Mouse (Mus musculus) CD4-positive helper T cell, adult 2 months (primary cell): ENCODE data around the gene Uap1.
A peak's percentile ranks its signal among the peaks of the same experiment; 100 is the strongest.

ENCODE experiments used
- DNase-seq: peaks from one replicate; pipeline ENCODE4 v3.0.0-alpha.2; 2012; ENCODE audit warnings: low read depth, missing footprints, low spot score

Uap1 gene

DNA sequence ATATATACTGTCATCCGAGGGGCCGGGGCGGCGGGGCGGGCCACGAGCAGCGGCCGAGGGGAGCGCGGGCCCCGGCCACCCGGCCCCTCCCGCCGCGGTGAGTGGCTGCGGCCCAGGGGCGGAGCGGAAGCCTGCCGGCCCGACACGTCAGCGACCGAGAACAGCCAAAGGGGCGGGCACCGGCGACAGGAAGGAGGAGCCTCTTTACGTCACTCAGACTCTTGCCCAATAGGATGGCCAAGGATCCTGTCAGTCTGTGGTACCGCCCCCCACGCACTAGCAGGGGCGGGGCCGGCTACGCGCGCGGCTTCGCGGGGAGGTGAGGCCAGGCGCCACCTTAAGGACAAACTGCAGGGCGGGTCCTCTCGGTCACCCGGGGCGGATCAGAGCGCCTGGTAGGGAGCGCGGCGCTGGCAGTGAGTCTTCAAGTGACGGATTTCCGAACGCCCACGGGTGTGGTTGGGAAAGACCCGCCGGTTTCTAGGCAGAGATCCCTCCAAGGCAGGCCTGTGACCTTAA, at the start of gene Uap1:
Gene Uap1, minus strand, starts transcription at position 144 of the 519 bp plus-strand sequence.
- peak; percentile 100 for DNase-seq

DNA sequence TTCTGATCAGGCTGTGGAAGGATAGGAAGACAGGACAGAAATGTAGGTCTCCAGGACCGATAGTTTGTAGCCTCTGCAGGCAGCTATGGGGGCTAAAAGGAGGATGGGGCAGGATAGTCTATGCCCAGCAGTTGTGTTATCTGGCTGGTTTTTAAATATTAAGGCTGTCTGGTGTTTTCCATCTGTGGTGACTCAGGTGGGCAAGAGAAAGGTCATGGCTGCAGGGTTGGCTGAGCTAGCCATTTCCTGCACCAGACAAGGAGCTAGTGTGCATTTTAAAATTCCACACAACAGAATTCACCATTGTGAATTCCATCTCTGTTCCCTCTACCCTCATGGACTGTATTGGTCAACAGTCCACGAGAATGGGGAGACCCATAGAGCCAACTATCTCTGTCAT, 48.5 kb upstream of the Uap1 start:
- DNase-seq, result no peak

DNA sequence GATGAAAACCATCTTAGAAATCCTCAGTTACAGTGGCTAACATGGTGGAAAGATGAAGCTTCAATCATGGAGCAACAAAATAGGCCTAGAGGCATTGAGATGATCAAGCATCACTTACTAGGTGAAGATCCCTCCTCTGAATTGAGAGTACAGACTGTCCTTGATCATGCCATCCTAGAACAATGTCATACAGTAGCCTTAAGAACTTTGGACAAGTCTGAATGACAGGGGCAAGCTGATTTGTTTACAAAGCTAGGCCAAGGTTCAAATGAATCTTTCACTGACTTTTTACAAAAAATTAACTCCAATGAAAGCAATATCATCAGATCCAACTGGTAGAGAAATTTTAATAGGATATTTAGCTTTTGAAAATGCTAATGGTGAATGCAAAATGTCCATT, 45.6 kb upstream of the Uap1 start:
- DNase-seq, result no peak

DNA sequence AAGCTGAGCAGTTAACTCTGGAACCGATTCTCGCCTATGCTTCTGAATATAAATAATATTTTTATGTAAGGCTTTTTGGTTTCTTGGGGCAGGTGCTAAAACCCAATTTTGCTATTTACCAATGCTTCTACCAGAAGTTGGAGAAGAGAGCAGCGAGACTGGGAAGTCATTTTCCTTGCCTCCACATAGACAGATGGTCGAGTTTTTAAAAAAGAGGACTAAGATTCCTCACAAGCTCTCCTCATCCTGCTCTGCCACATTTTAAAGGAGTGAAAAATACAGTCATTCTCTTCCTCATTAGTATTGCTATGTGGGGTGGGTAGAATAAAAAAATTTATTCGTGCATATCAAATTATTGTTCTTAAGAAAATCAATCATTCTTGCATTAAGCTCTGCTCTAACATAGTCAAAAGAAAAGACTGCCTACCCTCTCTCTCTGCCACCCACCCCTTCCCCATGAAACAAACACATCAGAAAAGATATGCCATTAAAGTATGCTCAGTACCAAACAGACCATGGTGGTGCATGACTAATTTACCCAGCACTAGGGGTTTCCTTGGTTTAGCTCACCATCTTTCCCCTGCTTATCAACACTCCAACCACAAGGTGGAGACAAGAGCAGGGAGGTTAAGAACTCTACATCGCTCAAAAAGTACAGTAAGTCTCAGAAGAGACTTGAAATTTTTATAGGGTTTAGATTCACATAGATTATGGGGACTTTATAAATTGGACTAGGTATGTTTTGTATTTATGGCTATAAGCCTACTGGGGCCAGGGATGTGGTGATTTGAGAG, 43.5 kb upstream of the Uap1 start:
- peak; percentile 68 for DNase-seq

DNA sequence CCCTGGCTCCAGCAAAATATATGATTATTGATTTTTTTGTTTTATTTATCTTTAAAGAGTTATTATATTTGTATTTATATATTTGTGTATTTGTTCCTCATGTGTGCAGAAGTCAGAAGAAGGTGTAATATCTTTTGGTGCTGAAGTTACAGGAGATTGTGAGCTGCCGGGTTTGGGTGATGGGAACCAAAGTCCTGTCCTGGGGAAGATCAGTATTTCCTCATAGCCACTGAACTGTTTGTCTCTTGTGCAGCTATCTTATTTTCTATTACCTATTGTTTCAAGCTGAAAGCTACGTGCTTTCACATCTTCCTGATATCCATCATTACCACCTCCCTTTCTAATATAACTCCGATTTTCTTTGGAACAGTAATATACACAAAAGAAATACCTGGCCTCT, 40.8 kb upstream of the Uap1 start:
- DNase-seq, result no peak

DNA sequence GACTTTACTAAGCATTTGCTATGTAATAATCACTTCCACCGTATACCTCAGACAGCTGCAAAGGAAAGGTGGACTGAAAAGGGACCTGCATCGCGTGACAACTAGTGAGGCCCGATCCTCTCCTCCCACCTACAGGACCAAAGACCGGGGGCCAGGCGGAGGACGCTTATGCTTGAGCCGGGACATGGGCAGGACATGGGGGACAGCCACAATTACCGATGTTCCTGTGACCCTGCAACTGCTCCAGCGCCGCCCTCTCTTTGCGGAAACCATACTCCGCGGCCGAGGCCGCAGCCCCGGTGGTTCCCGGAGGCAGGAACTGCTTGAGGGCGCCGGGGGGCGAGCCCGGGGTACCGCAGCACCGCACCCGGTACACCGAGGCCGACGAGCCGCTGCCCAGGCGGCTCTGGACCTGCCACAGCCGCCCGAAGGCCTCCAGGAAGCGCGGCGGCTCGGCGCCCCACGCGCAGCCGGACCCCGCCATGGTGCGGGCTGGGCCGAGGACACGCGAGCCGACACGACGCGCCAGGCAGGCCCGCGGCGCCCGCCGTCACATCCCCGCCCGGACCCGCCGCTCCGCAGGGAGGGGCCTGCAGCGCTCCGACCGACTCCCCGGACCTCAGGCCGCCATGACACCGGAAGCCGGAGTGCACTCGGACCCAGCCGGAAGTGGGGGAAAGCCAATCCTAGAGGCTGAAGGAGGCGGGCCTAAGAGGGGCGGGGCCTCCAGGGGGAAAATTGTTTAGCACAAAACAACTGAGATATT, 40.2 kb upstream of the Uap1 start, which contains the start of gene Uhmk1:
Gene Uhmk1, minus strand, starts transcription at position 641 of the 766 bp plus-strand sequence.
- peak; percentile 88 for DNase-seq

DNA sequence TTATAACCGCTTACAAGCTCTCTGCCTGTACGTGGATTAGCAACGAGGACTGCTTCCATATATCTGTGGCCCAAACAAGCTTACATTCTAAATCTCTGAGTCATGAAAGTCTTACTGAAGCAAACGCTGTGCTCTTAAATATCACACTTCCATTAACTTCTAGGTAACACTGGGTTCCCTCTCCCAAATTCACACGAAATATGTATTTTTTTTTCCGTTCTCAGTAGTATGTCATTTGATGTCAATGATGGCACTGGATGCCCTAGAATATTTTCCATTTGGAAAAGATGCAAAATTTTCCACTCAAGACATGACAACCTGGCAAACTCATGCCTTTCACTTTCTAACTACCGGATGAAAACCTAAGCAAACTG, 39.6 kb upstream of the Uap1 start:
- no peak for DNase-seq

DNA sequence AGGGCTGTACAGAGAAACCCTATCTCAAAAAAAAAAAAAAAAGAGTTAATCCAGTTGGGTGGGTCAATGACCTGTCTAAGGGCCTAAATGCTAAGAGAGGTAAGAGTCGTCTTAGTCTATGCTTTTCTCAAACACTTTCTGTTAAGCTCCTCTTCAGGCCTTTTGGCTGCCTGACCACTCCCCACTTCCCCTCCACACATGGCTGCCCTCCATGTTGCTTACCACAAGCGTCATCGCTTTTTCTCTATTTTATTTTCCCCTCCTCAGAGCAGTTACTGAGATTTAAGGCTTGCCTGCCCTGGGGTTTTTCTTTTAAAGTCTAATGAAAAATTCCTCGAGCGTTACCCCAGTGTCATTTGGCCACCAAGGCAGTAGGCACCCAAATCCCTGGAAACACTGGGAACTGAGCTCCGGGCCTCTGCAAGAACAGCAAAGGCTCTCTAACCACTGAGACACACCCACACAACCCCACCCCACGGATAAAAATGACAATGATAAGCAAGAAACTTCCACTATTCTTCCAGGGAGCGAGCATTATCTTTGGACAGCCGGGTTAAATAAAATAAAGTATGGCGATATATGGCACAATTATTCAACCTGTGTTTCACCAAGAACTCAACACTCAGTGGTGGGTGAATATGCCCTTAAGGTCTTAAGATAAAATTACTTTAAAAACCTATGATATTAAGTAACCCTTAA, 38.6 kb upstream of the Uap1 start:
- no peak for DNase-seq

DNA sequence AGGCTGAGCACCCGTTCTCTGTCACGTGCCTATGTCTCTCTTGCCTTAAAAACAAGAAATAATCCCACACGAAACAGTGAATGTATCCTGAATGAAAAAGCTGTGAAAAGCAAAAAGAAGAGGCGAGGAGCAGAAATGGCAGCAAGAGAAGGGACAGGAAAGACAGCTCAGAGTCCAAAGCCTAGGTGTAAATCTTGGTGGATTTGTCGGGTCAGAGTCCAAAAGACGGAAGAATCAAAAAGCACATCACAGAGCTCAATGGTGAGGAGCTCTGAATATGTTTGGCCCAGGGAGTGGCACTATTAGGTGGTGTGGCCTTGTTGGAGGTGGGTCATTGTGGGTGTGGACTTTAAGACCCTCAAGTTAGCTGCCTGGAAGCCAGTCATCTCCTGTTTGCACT, 31.6 kb upstream of the Uap1 start:
- DNase-seq, result no peak

DNA sequence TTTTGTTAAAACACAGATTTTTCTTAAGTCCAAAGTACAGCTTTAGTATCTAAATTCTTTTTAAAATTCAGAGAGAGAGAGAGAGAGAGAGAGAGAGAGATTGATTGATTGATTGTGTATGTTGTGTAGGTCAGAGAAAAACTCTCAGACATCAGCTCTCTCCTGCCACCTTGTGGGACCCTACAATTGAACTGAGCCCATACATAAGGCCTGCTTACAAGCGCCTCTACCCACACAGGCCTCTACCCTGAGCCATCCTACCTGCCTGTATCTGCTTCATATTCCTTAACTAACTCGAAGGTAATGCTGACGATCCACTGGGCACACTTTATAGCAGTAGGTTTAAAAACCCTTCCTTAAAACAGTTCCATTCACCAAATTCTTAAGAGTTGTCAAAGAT, 25.6 kb upstream of the Uap1 start:
- peak; percentile 28 for DNase-seq

DNA sequence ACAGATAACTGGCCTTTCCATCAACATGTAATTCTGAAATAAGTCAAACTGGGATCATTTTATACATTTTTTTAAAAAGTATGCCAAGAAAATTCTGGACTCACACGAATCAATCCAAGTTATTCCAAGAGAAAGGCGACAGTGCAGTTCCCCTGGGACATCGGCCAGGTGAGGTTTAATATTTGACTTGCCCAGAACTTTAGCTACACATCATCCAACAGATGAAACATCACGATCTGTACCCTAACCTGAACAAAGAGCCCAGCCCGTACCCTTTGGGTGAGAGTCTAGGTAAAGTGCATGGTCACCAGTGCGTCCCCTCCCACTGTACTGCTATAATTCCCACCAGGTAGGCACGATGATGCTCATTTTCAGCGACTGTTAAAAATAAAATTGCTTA, 21.5 kb upstream of the Uap1 start:
- DNase-seq, result no peak

DNA sequence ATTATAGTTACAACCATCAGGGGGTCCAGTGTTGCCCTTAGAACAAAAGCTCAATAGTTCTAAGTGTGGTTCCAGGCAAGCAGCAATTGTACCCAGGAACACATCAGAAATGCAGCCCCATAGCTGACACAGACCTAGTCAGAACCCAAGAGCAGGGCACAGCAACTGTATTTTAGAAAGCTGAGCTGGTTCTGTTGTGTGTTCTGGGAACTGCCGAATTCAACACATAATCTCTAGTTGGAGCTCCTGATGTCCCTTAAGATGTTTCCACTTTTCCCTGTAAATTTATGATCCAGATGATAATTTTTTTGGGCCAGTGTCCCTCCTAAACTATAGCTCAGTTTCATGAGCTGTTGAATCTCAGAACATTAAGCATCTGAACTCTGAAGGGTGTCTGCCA, 17.2 kb upstream of the Uap1 start:
- DNase-seq, result no peak

DNA sequence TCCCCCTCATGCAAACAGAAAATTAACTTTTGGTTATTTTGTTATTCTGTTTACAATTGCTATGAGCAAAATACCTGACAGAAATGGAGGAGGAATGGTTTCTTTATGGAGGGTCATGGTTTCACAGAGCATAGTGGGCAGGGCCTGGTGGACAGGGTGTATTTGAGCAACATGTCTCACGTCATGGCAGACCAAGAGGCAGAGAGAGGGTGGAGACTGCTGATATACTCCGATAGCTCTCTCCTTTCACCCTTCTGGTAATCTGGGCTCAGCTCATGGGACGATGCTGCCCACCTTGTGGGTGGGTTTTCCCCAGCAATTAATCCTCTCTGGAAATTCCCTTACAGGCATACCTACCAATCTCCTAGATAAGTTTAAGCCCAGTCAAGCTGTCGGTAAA, 15.5 kb upstream of the Uap1 start:
- DNase-seq, result no peak

DNA sequence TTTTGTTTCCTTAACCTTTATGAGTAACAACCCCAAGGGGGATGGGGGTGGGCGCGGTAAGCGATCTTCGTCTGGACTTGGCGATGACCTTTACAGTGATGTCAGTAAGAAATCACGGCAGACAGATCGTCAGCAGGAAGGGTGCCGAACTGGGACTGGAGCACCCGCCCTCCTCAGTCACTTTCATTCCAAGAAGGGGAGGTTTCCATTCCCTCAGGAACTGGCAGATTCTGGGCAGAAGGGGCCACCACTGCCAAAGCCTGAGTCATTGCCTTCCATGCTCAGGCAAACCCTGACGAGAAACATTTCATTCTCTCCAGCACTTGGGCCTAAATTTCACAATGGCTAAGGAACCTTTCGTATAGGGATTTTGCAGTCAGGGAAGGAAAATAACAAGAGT, 13.8 kb upstream of the Uap1 start:
- no peak for DNase-seq

DNA sequence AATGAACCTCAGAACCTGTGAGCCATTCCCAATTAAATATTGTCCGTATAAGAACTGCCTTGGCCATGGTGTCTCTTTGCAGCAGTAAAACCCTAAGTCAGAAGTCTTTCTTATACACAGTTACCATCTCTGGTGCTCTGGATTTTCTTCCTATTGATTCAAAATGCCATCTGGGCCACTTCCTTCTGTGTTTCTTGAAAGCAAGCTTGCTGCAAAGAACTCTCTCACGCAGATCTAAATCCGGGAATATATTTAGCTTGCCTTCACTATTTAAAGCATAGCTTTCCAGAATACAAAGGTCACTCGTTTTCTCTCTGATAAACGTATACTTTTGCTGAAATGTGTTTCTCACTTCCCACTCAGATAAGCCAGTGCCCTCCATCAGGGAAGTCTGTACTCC, 11.8 kb upstream of the Uap1 start:
- no peak for DNase-seq

DNA sequence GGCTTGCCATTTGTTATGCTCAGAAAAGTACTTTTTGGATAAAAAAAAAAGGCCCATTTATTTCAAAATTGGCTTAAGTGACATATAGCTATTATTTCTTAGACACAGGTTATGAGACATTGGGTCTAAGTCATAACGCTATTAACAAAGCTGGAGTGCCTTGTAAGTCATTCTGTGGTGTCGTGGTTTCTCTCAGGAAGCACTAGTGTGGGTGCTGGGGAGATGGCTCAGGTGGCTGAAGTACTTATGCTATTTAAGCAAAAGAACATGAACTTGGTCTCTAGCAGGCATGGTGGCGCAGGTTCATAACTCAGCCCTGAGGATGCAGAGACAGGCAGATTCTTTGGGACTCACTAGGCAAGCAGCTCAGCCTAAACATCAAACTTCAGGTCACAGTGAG, 10.4 kb upstream of the Uap1 start:
- no peak for DNase-seq

DNA sequence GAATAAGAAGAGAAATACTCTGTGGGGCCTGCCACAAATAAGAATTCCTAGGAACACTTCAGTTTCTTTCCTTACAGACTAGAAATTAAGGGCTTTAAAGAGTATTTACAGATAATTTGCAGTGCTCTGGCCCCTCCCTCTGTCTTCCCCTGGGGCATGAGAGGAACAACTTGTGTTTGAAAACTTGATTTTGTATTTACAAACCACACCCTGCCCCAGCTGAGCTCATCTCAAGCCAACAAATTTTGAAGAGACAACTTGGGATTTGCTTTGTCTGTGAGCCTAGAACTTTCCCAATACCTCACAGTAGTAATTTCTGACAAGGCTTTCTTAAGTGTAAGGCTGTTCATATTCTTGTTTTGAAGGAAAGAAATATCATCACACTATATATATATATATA, 7.9 kb upstream of the Uap1 start:
- no peak for DNase-seq

DNA sequence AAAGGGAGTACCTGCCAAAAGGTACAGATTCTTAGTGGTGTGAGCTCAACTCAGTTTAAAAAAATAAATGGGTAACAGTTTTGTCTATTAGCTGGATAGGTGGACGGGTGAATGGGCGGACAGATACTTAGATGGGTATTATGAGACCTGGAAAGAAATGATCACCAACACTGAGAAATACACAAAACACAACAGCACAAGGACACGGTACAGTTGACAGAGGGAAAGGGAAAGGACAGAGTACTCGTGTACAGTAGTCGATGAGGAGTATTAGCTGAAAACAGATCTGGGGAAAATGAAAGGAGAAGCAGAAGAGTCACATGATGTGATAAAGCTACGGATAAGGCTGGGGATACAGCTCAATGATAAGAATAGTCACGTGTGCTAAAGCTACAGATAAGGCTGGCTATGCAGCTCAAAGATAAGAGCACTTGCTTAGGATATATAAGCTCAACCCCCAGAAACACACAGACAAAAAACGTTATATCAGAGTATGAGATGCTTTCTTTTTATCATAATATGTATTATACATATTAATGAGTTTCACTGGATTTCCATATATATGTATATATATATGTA, 2.0 kb upstream of the Uap1 start:
- peak; percentile 51 for DNase-seq

DNA sequence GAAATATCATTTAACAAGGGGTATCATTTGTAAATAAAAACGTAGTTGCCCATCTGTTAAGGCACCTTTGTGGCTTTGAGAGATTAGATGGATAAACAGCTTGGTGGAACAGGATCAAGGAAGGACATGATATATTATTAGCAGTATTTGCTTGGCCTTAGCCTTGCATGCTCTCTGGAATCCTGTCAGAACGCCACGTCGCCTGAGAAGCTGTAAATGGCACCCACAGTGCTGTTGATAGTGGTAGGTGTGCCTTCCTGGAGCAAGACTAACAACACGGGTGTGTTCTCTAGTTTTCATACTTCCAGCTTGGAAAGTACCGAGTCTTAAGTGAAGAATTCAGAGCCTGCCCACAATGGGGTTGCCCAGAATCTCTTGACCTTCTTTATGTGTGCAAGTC, 1.1 kb upstream of the Uap1 start:
- no peak for DNase-seq

DNA sequence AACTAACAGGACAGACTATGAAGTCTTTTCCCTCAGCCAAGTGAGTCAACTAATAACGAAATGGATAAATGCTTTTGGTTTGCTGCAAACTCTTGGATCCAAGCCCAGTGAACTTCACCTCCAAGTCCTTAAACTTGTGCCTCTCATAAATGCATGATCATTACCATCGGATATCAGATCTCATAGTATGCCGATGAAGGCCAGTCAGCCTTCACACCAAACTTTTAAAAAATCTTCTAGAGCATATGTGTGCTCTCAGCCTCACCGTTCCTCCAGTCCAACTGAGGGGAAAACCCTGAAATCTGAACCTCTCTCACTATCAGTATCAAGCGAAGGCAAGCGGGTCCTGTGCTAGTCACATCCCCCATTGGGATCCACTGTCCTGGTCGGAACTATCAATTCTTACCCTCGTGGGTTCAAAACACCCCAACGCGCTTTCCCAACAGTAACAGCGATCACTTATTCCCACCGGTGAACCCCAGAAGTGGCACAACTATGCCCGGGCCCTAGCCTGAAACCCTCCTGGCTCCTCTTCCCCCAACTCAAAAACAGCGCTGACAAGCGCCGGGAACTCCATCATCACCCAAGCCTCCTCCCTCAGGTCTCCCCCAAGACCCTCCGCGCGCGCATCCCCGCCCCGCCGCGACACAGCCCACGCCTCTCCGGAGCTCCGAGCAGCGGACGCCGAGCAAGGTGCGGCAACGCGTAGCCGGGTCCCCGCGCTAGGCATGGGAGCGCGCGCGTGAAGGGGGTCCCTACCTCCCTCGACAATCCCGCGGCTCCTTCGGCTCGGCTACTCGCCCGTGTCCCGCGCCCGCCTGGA, 555 bp downstream of the Uap1 start:
- no peak for DNase-seq

DNA sequence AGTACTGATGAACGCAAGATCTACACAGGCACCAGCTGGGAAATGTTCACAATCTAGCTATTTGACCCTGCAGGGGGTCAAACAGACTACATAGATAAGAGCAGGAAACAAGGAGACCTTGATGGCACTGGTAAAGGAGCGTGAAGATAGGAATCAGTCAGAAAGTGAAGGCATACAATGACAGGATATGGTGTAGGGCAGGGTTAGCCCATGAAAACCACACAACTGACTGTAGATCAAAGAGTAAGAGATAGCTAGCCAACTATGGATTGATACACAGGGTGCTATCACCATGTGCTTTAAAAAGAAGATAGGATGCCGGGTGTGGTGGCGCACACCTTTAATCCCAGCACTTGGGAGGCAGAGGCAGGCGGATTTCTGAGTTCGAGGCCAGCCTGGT, 7.0 kb downstream of the Uap1 start:
- DNase-seq, result peak; percentile 69
